In the genomic region with DNA sequence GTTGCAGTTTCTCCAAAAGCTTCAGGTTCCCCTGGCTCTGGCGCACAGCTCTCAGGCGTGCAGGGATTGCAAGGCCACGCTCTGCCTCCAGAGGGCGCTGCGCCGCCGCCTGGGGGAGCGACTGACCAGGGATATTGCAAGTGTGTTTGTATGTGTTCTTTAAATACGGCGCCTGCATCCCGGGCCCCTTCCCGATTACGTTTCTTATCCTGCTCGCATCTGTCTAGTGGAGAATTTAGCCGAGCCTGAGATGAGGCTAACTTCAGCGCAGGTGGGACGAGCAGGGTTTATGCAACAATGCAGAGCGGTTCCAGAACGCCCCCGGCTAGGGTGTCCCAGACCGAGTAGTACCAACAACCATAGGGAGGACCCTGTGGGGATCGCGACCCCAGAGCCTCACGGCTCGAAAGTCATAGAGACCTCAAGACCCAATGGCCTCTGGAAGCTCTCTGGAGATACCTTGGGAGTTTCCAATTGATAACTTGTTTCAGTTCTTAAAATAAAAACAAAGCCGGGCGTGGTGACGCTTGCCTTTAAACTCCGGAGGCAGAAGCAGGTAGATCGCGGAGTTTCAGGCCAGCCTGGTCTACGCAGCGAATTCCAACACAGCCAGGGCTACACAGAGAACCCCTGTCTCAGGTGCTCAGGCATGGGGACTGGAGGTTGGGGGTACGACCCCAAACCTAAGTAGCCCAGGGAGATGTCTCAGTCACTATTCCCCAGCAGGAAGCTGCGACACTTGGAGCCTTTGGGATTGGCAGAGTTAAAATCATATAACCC, we compare ENCODE assay signal across 8 mouse cellular contexts.
DNase-seq lines count a peak whose midpoint lies in the region; ATAC-seq and TF ChIP-seq lines count a peak whose summit lies in the region.

No protein-coding gene starts in this region.

- H3K4me1 ChIP-seq in embryonic facial prominence, embryonic 11.5 days (ENCODE audit: control insufficient read depth, insufficient read depth, low read length), result no peaks in the 10 kb centered on the region
- peaks cover 22% of the 10 kb centered on the region for H3K4me1 ChIP-seq in limb, embryonic 13.5 days
- H3K4me1 ChIP-seq in midbrain, embryonic 15.5 days, result peaks cover 15% of the 10 kb centered on the region
- no peaks in the 10 kb centered on the region for H3K4me1 ChIP-seq in spleen, adult 2 months (ENCODE audit: control insufficient read depth, insufficient read depth, insufficient read length)

- under 1% methylated on average over 35 of the region's 35 CpGs for WGBS in embryonic facial prominence, embryonic 11.5 days
- WGBS in limb, embryonic 13.5 days, result under 1% methylated on average over 35 of the region's 35 CpGs
- under 1% methylated on average over 35 of the region's 35 CpGs for WGBS in midbrain, embryonic 15.5 days
- WGBS in spleen, adult 2 months, result 1% methylated on average over 35 of the region's 35 CpGs

- peak overlapping the region; percentile 85 for H3K4me2 ChIP-seq in embryonic facial prominence, embryonic 11.5 days (ENCODE audit: low read depth, low read length)
- peak overlapping the region; percentile 93 for H3K4me2 ChIP-seq in limb, embryonic 13.5 days (replicated peaks)
- H3K4me2 ChIP-seq in midbrain, embryonic 15.5 days, result peak overlapping the region; percentile 85

- H3K9me3 ChIP-seq in embryonic facial prominence, embryonic 11.5 days (replicated peaks; ENCODE audit: control insufficient read depth, low read length), result no peaks in the 10 kb centered on the region
- no peaks in the 10 kb centered on the region for H3K9me3 ChIP-seq in limb, embryonic 13.5 days
- H3K9me3 ChIP-seq in midbrain, embryonic 15.5 days, result no peaks in the 10 kb centered on the region

- H3K4me3 ChIP-seq in embryonic facial prominence, embryonic 11.5 days (ENCODE audit: low read depth, low read length), result peak overlapping the region; percentile 47
- H3K4me3 ChIP-seq in limb, embryonic 13.5 days, result peak overlapping the region; percentile 59
- H3K4me3 ChIP-seq in midbrain, embryonic 15.5 days, result peak overlapping the region; percentile 49
- peak overlapping the region; percentile 65 for H3K4me3 ChIP-seq in spleen, adult 2 months (ENCODE audit: extremely low read depth, insufficient read depth, insufficient read length)

- H3K27ac ChIP-seq in embryonic facial prominence, embryonic 11.5 days (replicated peaks; ENCODE audit: low read depth, low read length), result no peak overlapping the region
- H3K27ac ChIP-seq in limb, embryonic 13.5 days, result no peak overlapping the region
- no peak overlapping the region for H3K27ac ChIP-seq in midbrain, embryonic 15.5 days
- no peak overlapping the region for H3K27ac ChIP-seq in spleen, adult 2 months (ENCODE audit: insufficient read depth, low read length)

- peak; percentile 100 for TF ChIP-seq CTCF in spleen, adult 2 months (IDR thresholded peaks at IDR 0.05; ENCODE audit: extremely low read depth, insufficient read depth, insufficient read length, insufficient replicate concordance)

- peak; percentile 74 for ATAC-seq in embryonic facial prominence, embryonic 11.5 days (replicated peaks; ENCODE audit: insufficient number of reproducible peaks, low FRiP score, low TSS enrichment, low read depth)
- ATAC-seq in limb, embryonic 13.5 days (ENCODE audit: low FRiP score, low read depth), result peak; percentile 88
- ATAC-seq in midbrain, embryonic 15.5 days (replicated peaks), result peak; percentile 85

- no peaks in the 10 kb centered on the region for H3K27me3 ChIP-seq in embryonic facial prominence, embryonic 11.5 days (ENCODE audit: control insufficient read depth, insufficient read depth, low read length)
- H3K27me3 ChIP-seq in limb, embryonic 13.5 days, result peaks cover 24% of the 10 kb centered on the region
- no peaks in the 10 kb centered on the region for H3K27me3 ChIP-seq in midbrain, embryonic 15.5 days (replicated peaks)
- H3K27me3 ChIP-seq in spleen, adult 2 months (ENCODE audit: control insufficient read depth, insufficient read depth, low read length), result no peaks in the 10 kb centered on the region

- DNase-seq in 3134 (ENCODE audit: extremely low read depth, insufficient read length, low spot score), result peak; percentile 88
- peak; percentile 89 for DNase-seq in adrenal gland, postnatal 25 days
- DNase-seq in embryonic facial prominence, embryonic 11.5 days (ENCODE audit: low spot score), result peak; percentile 91
- peak; percentile 96 for DNase-seq in heart, adult 11 months
- DNase-seq in kidney, adult 11 months, result peak; percentile 78
- DNase-seq in spleen, adult 2 months (ENCODE audit: low read depth in 1 of 2, low spot score in 2 of 2), result peak; percentile 39 to 80

- H3K36me3 ChIP-seq in embryonic facial prominence, embryonic 11.5 days (replicated peaks; ENCODE audit: control insufficient read depth, insufficient read depth, low read depth, low read length), result no peaks in the 10 kb centered on the region
- no peaks in the 10 kb centered on the region for H3K36me3 ChIP-seq in limb, embryonic 13.5 days
- no peaks in the 10 kb centered on the region for H3K36me3 ChIP-seq in midbrain, embryonic 15.5 days (replicated peaks)
- no peaks in the 10 kb centered on the region for H3K36me3 ChIP-seq in spleen, adult 2 months (ENCODE audit: control insufficient read depth, insufficient read depth, low read length)

- H3K9ac ChIP-seq in embryonic facial prominence, embryonic 11.5 days (replicated peaks; ENCODE audit: low read length), result peak overlapping the region; percentile 53
- peak overlapping the region; percentile 48 for H3K9ac ChIP-seq in limb, embryonic 13.5 days
- peak overlapping the region; percentile 39 for H3K9ac ChIP-seq in midbrain, embryonic 15.5 days

- no peak for TF ChIP-seq POLR2A in spleen, adult 2 months (IDR thresholded peaks at IDR 0.05; ENCODE audit: low read depth, low read length)
